Mouse (Mus musculus) right cerebral cortex, postnatal 14 days (tissue): Measurements from ENCODE around the gene Lyrm4.

Experiments
- DNase-seq: peaks from one replicate; pipeline ENCODE4 v3.0.0; 2022

Lyrm4 gene

GRCm38 (mm10) chr13:36096684-36097383 is 20.5 kb downstream of the Lyrm4 start:
- no peak for DNase-seq

- no peak for DNase-seq
These were observed 29.2 kb downstream of the Lyrm4 start for GRCm38 (mm10) chr13:36088168-36088567.

- no peak for DNase-seq
These were observed 29.9 kb downstream of the Lyrm4 start for GRCm38 (mm10) chr13:36087427-36087826.

DNA sequence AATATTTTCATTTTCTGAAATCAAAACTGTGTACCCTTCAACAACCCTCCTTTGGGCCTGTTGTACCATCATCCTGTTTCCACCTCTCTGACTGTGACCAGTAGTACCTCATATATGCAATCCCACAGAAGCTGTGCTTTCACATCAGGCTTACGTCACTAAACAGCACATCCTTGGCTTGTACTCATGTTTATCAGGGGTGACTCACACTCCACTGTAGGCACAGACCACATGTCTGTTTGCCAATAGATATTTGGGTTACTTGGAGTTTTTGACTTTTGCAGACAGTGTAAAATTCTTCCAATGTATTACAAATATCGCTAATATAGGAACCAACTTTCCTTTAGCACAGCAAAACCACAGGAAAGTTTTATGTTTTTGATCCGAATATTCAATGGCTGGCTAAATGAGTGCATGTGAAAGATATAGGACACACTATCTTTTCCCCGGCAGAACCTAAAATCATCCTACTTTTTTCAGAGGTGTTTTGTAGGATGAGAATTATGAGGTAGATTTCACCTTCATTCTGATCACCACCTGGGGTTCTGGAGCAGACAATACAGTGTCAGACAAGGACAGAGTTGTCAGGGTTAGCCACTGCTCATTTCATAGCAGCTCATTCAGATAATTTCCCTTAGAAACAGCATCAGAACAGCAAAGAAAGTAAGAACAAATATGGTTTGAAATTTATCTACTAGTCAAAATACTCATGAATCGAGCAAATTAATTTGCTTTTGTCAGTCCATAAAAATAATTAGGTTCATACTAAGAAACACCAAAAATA is 30.5 kb downstream of the Lyrm4 start:
- DNase-seq = no peak

DNA sequence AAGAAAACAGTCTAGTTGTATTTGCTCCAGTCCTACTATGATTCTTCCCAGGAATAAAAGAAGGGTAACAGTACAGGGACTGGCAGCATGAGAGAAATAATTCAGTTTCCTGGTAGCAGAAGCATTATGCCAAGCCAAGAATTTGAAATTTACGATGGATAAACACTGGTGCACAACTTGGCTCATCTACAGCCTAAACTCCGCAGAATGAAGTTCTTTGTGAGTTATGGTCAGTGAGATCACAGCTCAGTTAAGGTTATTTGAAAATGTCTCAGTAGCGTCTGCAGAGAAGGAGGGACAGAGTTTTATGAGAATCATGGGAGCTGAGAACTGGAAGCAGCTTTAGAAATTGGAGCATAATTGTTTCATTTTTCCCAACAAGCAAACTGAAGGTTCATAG is 31.4 kb downstream of the Lyrm4 start:
- DNase-seq = no peak

GRCm38 (mm10) chr13:36084701-36085100 is 32.6 kb downstream of the Lyrm4 start:
- no peak for DNase-seq

GRCm38 (mm10) chr13:36081591-36081990 is 35.7 kb downstream of the Lyrm4 start:
- no peak for DNase-seq

- no peak for DNase-seq
These were observed 42.8 kb downstream of the Lyrm4 start for GRCm38 (mm10) chr13:36074484-36074883.

DNA sequence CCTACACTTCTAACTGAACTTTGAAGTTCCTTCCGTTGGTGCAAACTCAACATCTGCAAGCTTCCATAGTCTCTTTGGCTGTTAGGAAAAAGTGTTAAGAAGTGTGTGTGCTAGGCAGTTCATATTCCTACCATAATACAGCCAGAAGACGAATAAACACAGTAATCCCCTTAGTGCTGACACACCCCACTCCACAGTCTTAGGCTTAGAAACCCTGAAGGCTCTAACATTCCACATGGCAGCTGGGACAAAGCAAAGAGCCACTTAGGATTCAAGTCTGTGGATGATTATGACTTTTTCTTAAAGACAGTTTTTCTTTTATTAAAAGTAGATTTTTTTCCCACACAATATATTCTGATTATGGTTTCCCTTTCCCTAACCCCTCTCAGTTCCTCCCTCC is 50.6 kb downstream of the Lyrm4 start:
- DNase-seq = no peak

DNA sequence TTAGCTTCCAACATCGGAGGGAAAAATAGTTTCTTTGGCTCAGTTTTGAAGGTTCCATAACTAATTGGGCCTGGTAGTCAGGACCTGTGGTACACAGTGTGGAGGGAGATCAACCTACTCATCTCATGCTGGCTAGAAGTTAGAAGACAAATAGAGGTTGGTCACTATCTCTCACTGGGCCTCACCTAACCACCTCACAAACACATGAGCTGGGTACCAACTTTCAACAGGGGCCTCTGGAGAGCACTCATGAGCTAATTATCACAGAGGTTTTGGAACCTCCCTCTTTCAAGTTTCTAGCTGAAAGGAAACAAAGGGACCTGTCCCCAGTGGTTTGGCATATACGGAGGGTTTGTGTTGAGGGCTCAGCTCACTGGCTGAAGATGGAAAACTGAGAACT is 59.8 kb downstream of the Lyrm4 start:
- DNase-seq = no peak

DNA sequence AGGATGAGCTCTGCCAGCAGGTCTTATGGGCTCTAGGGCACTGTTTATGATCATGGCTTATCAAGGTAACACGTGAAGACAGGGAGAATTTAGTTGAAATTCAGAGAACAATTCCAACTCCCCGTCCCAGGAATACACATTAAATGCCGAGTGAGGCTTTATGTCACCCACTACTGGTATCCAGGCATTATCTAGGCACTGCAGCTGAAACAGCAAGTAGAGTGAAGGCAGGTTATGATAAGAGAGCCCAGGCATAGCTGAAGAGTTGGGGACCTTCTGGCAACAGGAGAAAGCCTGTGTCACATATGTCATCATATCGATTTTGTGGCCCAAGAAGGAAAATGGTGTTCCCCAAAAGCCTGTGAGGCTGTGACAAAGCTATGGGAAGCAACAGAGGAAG is 60.4 kb downstream of the Lyrm4 start:
- no peak for DNase-seq

GRCm38 (mm10) chr13:36056509-36056908 is 60.8 kb downstream of the Lyrm4 start:
- DNase-seq = no peak

DNA sequence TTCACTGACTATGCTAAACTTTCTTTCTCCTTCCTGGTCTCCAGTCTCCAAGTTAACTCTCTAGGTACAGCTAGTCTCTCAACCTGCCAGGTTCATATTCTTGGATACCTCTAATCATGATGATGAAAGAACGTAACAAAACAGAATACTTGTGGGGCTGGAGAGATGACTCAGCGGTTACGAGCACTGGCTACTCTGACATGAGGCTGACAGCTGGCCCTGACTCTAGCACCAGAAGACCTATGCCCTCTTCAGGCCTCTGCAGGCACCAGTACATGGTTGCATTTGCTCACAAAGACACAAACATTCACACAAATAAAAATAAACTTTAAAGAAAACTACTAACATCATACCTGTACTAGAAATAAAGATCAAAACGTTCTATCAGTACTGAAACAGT is 81.8 kb downstream of the Lyrm4 start:
- DNase-seq = no peak

DNA sequence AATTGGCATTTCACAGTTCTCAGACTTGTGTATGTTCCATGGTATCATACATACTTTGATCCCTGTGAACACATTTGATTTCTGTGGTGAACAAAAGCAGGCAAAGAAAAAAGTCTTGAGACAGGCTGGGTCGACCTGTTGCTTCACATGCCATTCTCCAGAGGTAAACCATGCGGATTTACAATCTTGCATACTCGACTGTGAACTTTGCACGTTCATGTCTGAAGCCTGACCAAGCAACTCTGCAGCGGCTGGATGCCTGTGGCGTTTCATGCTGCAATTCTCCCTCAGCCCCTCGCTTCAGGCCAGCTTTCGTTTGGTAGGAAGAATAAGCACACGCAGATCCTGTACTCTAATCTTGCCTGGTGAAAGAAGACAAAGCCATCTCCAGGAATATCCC is 85.4 kb downstream of the Lyrm4 start:
- no peak for DNase-seq

GRCm38 (mm10) chr13:36019309-36020274 is 97.7 kb downstream of the Lyrm4 start:
- peak; percentile 80 for DNase-seq

DNA sequence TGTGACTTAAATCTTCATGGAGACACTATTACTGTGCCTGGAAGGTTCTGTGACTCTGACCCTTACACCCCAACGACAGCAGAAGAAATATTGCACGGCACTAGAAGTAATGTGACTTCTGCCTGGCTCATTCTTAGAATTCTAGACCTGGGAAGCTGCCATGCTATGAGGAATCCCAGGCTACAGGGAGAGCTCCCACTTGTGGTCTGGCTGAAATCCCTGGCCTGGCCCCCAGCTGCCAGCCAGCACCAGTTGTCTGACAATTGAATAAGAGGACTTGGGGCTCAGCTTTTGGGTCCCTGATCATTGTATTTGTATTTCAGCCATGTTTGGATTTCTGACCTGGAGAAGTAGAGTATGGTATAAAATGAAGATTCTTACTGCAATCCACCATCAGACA is 99.3 kb downstream of the Lyrm4 start:
- no peak for DNase-seq

DNA sequence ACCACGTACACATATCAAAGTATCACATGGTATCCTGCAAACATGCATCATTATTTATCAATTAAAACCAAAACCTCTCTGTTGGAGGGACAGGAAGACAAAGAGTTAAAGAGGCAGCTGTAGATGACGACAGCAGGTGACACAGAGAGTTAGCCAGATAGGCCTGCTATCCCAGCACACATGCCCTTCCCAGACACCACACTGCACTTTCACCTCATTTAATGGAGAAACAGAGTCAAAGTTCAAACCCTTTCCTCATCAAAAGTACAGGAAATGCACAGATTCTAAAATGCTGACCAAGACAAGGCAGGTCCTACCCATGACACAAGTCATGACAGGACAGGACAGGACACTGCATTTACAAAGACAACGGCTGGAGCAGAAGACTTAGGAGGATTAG is 101.7 kb downstream of the Lyrm4 start:
- no peak for DNase-seq

- no peak for DNase-seq
These were observed 107.3 kb downstream of the Lyrm4 start for GRCm38 (mm10) chr13:36009981-36010380.

- no peak for DNase-seq
These were observed 116.5 kb downstream of the Lyrm4 start for GRCm38 (mm10) chr13:36000798-36001197.

DNA sequence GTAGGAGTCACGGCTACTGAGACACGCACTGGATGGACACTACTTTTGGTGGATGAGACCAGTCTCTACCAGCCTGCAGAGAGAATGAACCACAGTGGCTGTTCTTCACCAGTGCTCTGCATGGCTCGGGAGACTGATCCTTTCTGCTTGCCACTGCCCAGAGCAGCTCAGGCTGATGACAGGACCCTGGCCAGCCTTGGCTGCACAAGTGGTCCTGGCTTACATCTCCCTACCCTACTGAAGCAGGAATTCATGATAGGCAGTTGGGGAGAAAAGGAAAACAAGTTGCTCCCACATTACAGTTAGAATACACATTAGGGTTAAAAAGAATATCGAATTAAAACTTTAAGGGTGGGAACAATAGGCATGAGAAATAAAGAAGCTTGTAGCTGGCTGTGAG is 119.7 kb downstream of the Lyrm4 start:
- no peak for DNase-seq

GRCm38 (mm10) chr13:35995696-35996426 is 121.5 kb downstream of the Lyrm4 start:
- DNase-seq = no peak

GRCm38 (mm10) chr13:35995231-35995630 is 122.1 kb downstream of the Lyrm4 start:
- no peak for DNase-seq

- DNase-seq = peak; percentile 31
These were observed 123.3 kb downstream of the Lyrm4 start for GRCm38 (mm10) chr13:35994067-35994466.
